ENCODE assay signal across 28 mouse cellular contexts in genomic region chr12:102916073-102916472, GRCm38 (mm10). TPM values are rescaled to one million over a fixed set of nuclear protein-coding genes. Genes with fewer than 3 reads are reported as not detected.
DNase-seq lines count a peak whose midpoint lies in the region; ATAC-seq lines count a peak whose summit lies in the region.
"Had no signal": no experiment of that assay in that cellular context is flagged by ENCODE, and none has a peak within 500 bp of the region (broad histone marks: within the 10 kb centered on the region; RNA-seq: fewer than 3 reads in every experiment).

No protein-coding gene starts in this region.

- H3K9ac ChIP-seq in limb, embryonic 11.5 days (ENCODE audit: low read length): no peak overlapping the region
- H3K9ac ChIP-seq: embryonic facial prominence, embryonic 13.5 days; embryonic facial prominence, embryonic 15.5 days; forebrain, embryonic 13.5 days; forebrain, embryonic 15.5 days had no signal

- peak; percentile 34 for DNase-seq in limb, embryonic 11.5 days (ENCODE audit: low spot score)
- no peak for DNase-seq in limb, embryonic 10.5 days (ENCODE audit: low spot score)
- DNase-seq in hindlimb bud, embryonic 11.5 days (ENCODE audit: extremely low spot score, low read depth, low spot score): peak; percentile 35
- DNase-seq in large intestine, adult 2 months (ENCODE audit: low read depth, low spot score): peak; percentile 27
- no peak for DNase-seq in layer of hippocampus, postnatal 14 days (ENCODE audit: low spot score in 2 of 2)
- DNase-seq in heart, postnatal 25 days (ENCODE audit: low spot score): no peak
- DNase-seq: adrenal gland, adult 2 months; adrenal gland, postnatal 10 days; adrenal gland, postnatal 25 days; cerebellum, adult 11 months; cerebellum, adult 18-20 months; cerebellum, adult 8-10 months; cerebellum, adult 9-11 months; cerebellum, postnatal 14 days; cerebellum, postnatal 36 days; embryo, embryonic 11 days had no signal

- peak; percentile 67; the same call in 1 of the 2 replicates for ATAC-seq in limb, embryonic 11.5 days (ENCODE audit: insufficient number of reproducible peaks, low FRiP score, low TSS enrichment, low read depth)
- ATAC-seq: forebrain, embryonic 13.5 days; forebrain, embryonic 15.5 days had no signal

- H3K27me3 ChIP-seq in limb, embryonic 11.5 days (ENCODE audit: control insufficient read depth, insufficient read depth, low read length): peaks cover 2% of the 10 kb centered on the region; the same call in 1 of the 2 replicates
- peaks cover 51% of the 10 kb centered on the region for H3K27me3 ChIP-seq in limb, embryonic 10.5 days (ENCODE audit: low read depth, poor library complexity, severe bottlenecking)
- H3K27me3 ChIP-seq: embryonic facial prominence, embryonic 13.5 days; embryonic facial prominence, embryonic 15.5 days; forebrain, embryonic 13.5 days; forebrain, embryonic 15.5 days had no signal

- WGBS in limb, embryonic 11.5 days: 19% methylated on average over 2 of the region's 2 CpGs
- 56% methylated on average over 2 of the region's 2 CpGs for WGBS in limb, embryonic 10.5 days
- WGBS in large intestine, adult 2 months: 4% methylated on average over 2 of the region's 2 CpGs

- no peak overlapping the region for H3K4me3 ChIP-seq in limb, embryonic 11.5 days (ENCODE audit: low read depth, low read length)
- no peak overlapping the region for H3K4me3 ChIP-seq in limb, embryonic 10.5 days
- H3K4me3 ChIP-seq: embryonic facial prominence, embryonic 13.5 days; embryonic facial prominence, embryonic 15.5 days; erythroblast, embryonic 14.5 days; forebrain, embryonic 13.5 days; forebrain, embryonic 15.5 days had no signal

- no peak overlapping the region for H3K27ac ChIP-seq in limb, embryonic 11.5 days (replicated peaks; ENCODE audit: low read depth, low read length)
- H3K27ac ChIP-seq in limb, embryonic 10.5 days: no peak overlapping the region
- H3K27ac ChIP-seq: embryonic facial prominence, embryonic 13.5 days; embryonic facial prominence, embryonic 15.5 days; forebrain, embryonic 13.5 days; forebrain, embryonic 15.5 days had no signal

- no peak overlapping the region for H3K4me2 ChIP-seq in limb, embryonic 11.5 days (ENCODE audit: low read depth, severe bottlenecking)
- H3K4me2 ChIP-seq: embryonic facial prominence, embryonic 13.5 days; embryonic facial prominence, embryonic 15.5 days; forebrain, embryonic 13.5 days; forebrain, embryonic 15.5 days had no signal

- intact Hi-C loops in heart, postnatal 25 days (cut with DNase I): no loop called here

- no peaks in the 10 kb centered on the region for H3K4me1 ChIP-seq in limb, embryonic 11.5 days (ENCODE audit: control insufficient read depth, insufficient read depth, low read length)
- H3K4me1 ChIP-seq in limb, embryonic 10.5 days: peaks cover 11% of the 10 kb centered on the region; the same call in 1 of the 2 replicates
- H3K4me1 ChIP-seq: embryonic facial prominence, embryonic 13.5 days; embryonic facial prominence, embryonic 15.5 days; forebrain, embryonic 13.5 days; forebrain, embryonic 15.5 days had no signal

- no peaks in the 10 kb centered on the region for H3K9me3 ChIP-seq in limb, embryonic 11.5 days (ENCODE audit: control insufficient read depth, low read length)
- H3K9me3 ChIP-seq in limb, embryonic 10.5 days (replicated peaks): no peaks in the 10 kb centered on the region
- H3K9me3 ChIP-seq: embryonic facial prominence, embryonic 13.5 days; embryonic facial prominence, embryonic 15.5 days; forebrain, embryonic 13.5 days; forebrain, embryonic 15.5 days had no signal

- no peaks in the 10 kb centered on the region for H3K36me3 ChIP-seq in limb, embryonic 11.5 days (ENCODE audit: control insufficient read depth, insufficient read depth, low read length)
- no peaks in the 10 kb centered on the region for H3K36me3 ChIP-seq in limb, embryonic 10.5 days
- H3K36me3 ChIP-seq: embryonic facial prominence, embryonic 13.5 days; embryonic facial prominence, embryonic 15.5 days; forebrain, embryonic 15.5 days had no signal

RNA-seq across cellular contexts. Expression of gene Cox8c, which starts 17.0 kb away (rescaled TPM):
- not detected in 2 replicates for polyA plus RNA-seq in limb, embryonic 11.5 days (2014; fragmentation: Nextera tagmentation; extraction: Ambion mirVana)
- polyA plus RNA-seq in limb, embryonic 10.5 days (2016; fragmentation: Nextera tagmentation; extraction: Ambion mirVana): not detected in 2 replicates
- not detected in 2 replicates for polyA plus RNA-seq in large intestine, adult 2 months (2012; rRNA removed)
- total RNA-seq in layer of hippocampus, postnatal 14 days (2021): not detected
- not detected for total RNA-seq in heart, postnatal 25 days (2021)
- total RNA-seq: adrenal gland, adult 2 months; adrenal gland, postnatal 10 days; adrenal gland, postnatal 25 days; adrenal gland, postnatal 4 days; common myeloid progenitor, adult 5-6 weeks; MEL had no signal
- polyA plus RNA-seq: adrenal gland, adult 2 months; brain, embryonic 14.5 days; C2C12; embryonic facial prominence, embryonic 11.5 days; embryonic facial prominence, embryonic 13.5 days; embryonic facial prominence, embryonic 15.5 days; erythroblast, embryonic 14.5 days; forebrain, embryonic 11.5 days; forebrain, embryonic 13.5 days; forebrain, embryonic 15.5 days had no signal

RNA-seq across cellular contexts. Expression of gene Unc79, which starts 32.6 kb away (rescaled TPM):
- 0.16 TPM in 1 of 2 replicates, not detected in the other for polyA plus RNA-seq in limb, embryonic 11.5 days (2014; fragmentation: Nextera tagmentation; extraction: Ambion mirVana)
- polyA plus RNA-seq in limb, embryonic 10.5 days (2016; fragmentation: Nextera tagmentation; extraction: Ambion mirVana): 0.05 TPM in 2 replicates
- polyA plus RNA-seq in large intestine, adult 2 months (2012; rRNA removed): 0.15 and 0.22 TPM in 2 replicates
- 10 to 100 TPM; 43.3 to 47.2 TPM for total RNA-seq in layer of hippocampus, postnatal 14 days (2021)
- under 1 TPM; 0.06 to 0.13 TPM for total RNA-seq in heart, postnatal 25 days (2021)
- total RNA-seq: MEL had no signal
- polyA plus RNA-seq: C2C12; erythroblast, embryonic 14.5 days had no signal

RNA-seq across cellular contexts. Expression of gene Btbd7, which starts 37.8 kb away (rescaled TPM):
- 18.7 and 19.7 TPM in 2 replicates for polyA plus RNA-seq in limb, embryonic 11.5 days (2014; fragmentation: Nextera tagmentation; extraction: Ambion mirVana)
- polyA plus RNA-seq in limb, embryonic 10.5 days (2016; fragmentation: Nextera tagmentation; extraction: Ambion mirVana): 14.4 and 18.2 TPM in 2 replicates
- 5.6 and 12.4 TPM in 2 replicates for polyA plus RNA-seq in large intestine, adult 2 months (2012; rRNA removed)
- 10 to 100 TPM; 18.0 to 20.5 TPM for total RNA-seq in layer of hippocampus, postnatal 14 days (2021)
- total RNA-seq in heart, postnatal 25 days (2021): 10 to 100 TPM; 24.7 to 28.6 TPM

Comparison
In these comparisons a context has a peak if more than half of its experiments do, and no peak if none do; other contexts are left out.
1. DNase-seq: peak in limb, embryonic 11.5 days (single experiment), hindlimb bud, embryonic 11.5 days (single experiment) and large intestine, adult 2 months (single experiment); none in limb, embryonic 10.5 days (single experiment), layer of hippocampus, postnatal 14 days (0 of 2) and heart, postnatal 25 days (single experiment).